Mouse (Mus musculus) midbrain, embryonic 13.5 days (tissue): ENCODE results near the gene Dst. TPM values are rescaled to one million over a fixed set of nuclear protein-coding genes. Genes with fewer than 3 reads are reported as not detected.
A peak's percentile ranks its signal among the peaks of the same experiment; 100 is the strongest.

Source experiments
- ATAC-seq: fragments of 200-750 bp; cut with Nextera tagmentation; 2 replicates; pipeline ENCODE4 v1.8.0; 2017; ENCODE audit warnings: mild to moderate bottlenecking, moderate TSS enrichment, moderate library complexity
- H3K27ac ChIP-seq: fragments of 300-500 bp; sonication (generic); 2 replicates; pipeline ENCODE4 v1.5.1; 2015; ENCODE audit warnings: inconsistent platforms, mild to moderate bottlenecking, moderate library complexity
- H3K27me3 ChIP-seq: fragments of 300-500 bp; sonication (generic); 2 replicates; pipeline ENCODE4 v1.6.1; 2015; ENCODE audit warnings: mild to moderate bottlenecking, inconsistent platforms
- H3K36me3 ChIP-seq: fragments of 300-500 bp; sonication (generic); 2 replicates; pipeline ENCODE4 v1.6.1; 2015; ENCODE audit warnings: mild to moderate bottlenecking, inconsistent platforms
- H3K4me1 ChIP-seq: fragments of 300-500 bp; sonication (generic); replicated peaks from 2 replicates; pipeline ENCODE4 v1.6.1; 2015; ENCODE audit warnings: inconsistent platforms
- H3K4me2 ChIP-seq: fragments of 300-500 bp; sonication (generic); replicated peaks from 2 replicates; pipeline ENCODE4 v1.6.1; 2015; ENCODE audit warnings: moderate library complexity, mild to moderate bottlenecking, inconsistent platforms
- H3K4me3 ChIP-seq: fragments of 300-500 bp; sonication (generic); replicated peaks from 2 replicates; pipeline ENCODE4 v1.5.1; 2015; ENCODE audit warnings: mild to moderate bottlenecking, inconsistent platforms
- H3K9ac ChIP-seq: fragments of 300-500 bp; sonication (generic); replicated peaks from 2 replicates; pipeline ENCODE4 v1.6.1; 2015; ENCODE audit warnings: mild to moderate bottlenecking, inconsistent platforms
- H3K9me3 ChIP-seq: fragments of 300-500 bp; sonication (generic); 2 replicates; pipeline ENCODE4 v1.6.1; 2016; ENCODE audit warnings: mild to moderate bottlenecking, inconsistent platforms
- WGBS: fragments of 180-500 bp; shearing (Covaris S2); methylation state at CpG from one replicate; pipeline ENCODE4 v1.1.7; 2015; 5-methylcytosine and 5-hydroxymethylcytosine counted together
- polyA plus RNA-seq: library from polyadenylated mRNA; unstranded; fragments of >200 nt; fragmentation: Nextera tagmentation; extraction: Ambion mirVana; gene quantifications from 2 replicates; pipeline ENCODE4 v1.2.1, GENCODE M21; 2015

The Dst gene
- polyA plus RNA-seq, 1 experiment from 2014 or later, result 38.3 TPM

GRCm38 (mm10) chr1:34128796-34129195 lies 220.8 kb downstream of the Dst start:
- ATAC-seq, result no peak
- Histone ChIP-seq H3K4me3 (no peak overlapping the region), H3K27me3 (no peaks in the 10 kb centered on the region), H3K4me2 (no peak overlapping the region), H3K9ac (no peak overlapping the region), H3K27ac (no peak overlapping the region), H3K9me3 (no peaks in the 10 kb centered on the region), H3K4me1 (peaks cover 1% of the 10 kb centered on the region; the same call in 1 of the 2 replicates), H3K36me3 (no peaks in the 10 kb centered on the region)
- 90% methylated on average over 2 of the region's 2 CpGs for WGBS

DNA sequence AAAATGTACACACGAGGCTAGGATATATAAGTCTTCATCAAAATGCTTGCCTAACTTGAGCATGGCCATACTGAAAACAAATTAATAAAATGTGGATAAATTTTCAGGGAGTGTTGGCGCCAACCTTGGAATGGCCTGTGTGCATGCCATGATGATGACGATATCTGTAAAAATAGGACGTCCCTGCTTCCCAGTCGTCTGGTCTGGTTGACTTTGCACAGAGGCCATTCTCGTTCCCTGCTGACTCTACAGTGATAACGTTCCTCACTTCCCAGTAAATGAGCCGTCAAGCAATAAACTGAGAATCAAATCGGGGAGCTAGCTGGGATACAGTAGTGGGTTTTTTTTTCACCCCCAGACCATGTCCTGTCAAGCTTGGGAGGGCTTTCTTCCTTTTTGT lies 221.7 kb downstream of the Dst start:
- H3K36me3 ChIP-seq, result no peaks in the 10 kb centered on the region
- ATAC-seq, result no peak
- H3K4me1 ChIP-seq, result peaks cover 4% of the 10 kb centered on the region; the same call in 1 of the 2 replicates
- no peak overlapping the region for H3K9ac ChIP-seq
- 92% methylated on average over 9 of the region's 9 CpGs for WGBS
- no peak overlapping the region for H3K4me3 ChIP-seq
- H3K9me3 ChIP-seq, result no peaks in the 10 kb centered on the region
- no peak overlapping the region for H3K4me2 ChIP-seq
- H3K27ac ChIP-seq, result no peak overlapping the region
- H3K27me3 ChIP-seq, result no peaks in the 10 kb centered on the region

DNA sequence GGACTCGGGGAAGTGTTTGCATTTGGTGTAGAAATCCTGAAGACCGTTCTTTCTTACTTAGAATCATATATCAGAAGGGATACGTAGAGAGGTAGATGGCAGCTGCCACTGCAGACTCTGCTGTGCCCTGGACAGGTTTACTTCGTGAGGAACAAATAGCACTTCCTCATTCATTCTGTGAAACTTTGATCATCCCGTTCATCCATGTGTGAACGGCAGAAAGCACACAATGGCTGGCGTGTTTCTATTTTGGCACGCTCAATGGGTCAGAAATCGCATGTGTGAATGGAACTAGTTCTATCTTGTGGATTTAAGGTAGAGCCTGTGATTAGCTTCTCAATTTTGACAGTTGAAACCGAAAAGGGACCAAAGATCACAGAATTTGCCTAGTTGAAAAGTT lies 222.8 kb downstream of the Dst start:
- Histone ChIP-seq H3K27me3 (no peaks in the 10 kb centered on the region), H3K36me3 (peaks cover 5% of the 10 kb centered on the region), H3K9ac (no peak overlapping the region), H3K4me1 (peaks cover 4% of the 10 kb centered on the region; the same call in 1 of the 2 replicates), H3K27ac (no peak overlapping the region), H3K9me3 (no peaks in the 10 kb centered on the region), H3K4me3 (no peak overlapping the region), H3K4me2 (no peak overlapping the region)
- no peak for ATAC-seq
- WGBS, result 43% methylated on average over 10 of the region's 10 CpGs

DNA sequence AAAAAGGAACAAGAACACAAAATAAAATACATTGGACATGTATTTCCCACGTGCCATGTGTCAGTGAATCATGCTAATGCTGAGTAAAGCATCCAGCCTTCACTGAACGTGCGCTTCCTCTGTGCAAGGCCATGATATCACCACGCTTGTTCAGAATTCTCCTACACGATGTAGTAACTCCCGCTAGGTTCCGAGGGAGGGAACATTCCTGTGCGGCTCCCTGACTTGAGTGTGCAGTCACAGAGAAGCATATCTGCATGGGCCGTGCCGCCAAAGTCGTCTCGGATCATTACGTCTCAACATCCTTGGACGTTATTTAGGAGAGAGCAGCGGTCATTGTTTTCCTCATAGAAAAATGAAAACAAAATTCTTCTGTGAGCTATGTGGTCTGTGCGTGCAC lies 224.8 kb downstream of the Dst start:
- H3K27ac ChIP-seq, result no peak overlapping the region
- H3K4me2 ChIP-seq, result no peak overlapping the region
- no peaks in the 10 kb centered on the region for H3K27me3 ChIP-seq
- H3K36me3 ChIP-seq, result peaks cover 5% of the 10 kb centered on the region
- ATAC-seq, result no peak
- H3K9ac ChIP-seq, result no peak overlapping the region
- WGBS, result 91% methylated on average over 16 of the region's 16 CpGs
- H3K9me3 ChIP-seq, result no peaks in the 10 kb centered on the region
- H3K4me3 ChIP-seq, result no peak overlapping the region
- peaks cover 4% of the 10 kb centered on the region; the same call in 1 of the 2 replicates for H3K4me1 ChIP-seq

GRCm38 (mm10) chr1:34135535-34135934 lies 227.5 kb downstream of the Dst start:
- H3K4me2 ChIP-seq, result no peak overlapping the region
- no peaks in the 10 kb centered on the region for H3K9me3 ChIP-seq
- H3K27me3 ChIP-seq, result no peaks in the 10 kb centered on the region
- H3K9ac ChIP-seq, result no peak overlapping the region
- no peak overlapping the region for H3K27ac ChIP-seq
- 88% methylated on average over 3 of the region's 3 CpGs for WGBS
- H3K4me1 ChIP-seq, result peaks cover 9% of the 10 kb centered on the region; the same call in 1 of the 2 replicates
- no peak for ATAC-seq
- peaks cover 5% of the 10 kb centered on the region for H3K36me3 ChIP-seq
- no peak overlapping the region for H3K4me3 ChIP-seq

- Histone ChIP-seq H3K4me1 (0 out of 2 replicates have a peak, but pooled peaks cover 8% of the 10 kb centered on the region), H3K9ac (no peak overlapping the region), H3K4me3 (no peak overlapping the region), H3K4me2 (no peak overlapping the region), H3K36me3 (peaks cover 5% of the 10 kb centered on the region), H3K27ac (no peak overlapping the region), H3K27me3 (no peaks in the 10 kb centered on the region), H3K9me3 (no peaks in the 10 kb centered on the region)
- ATAC-seq, result no peak
- 66% methylated on average over 13 of the region's 13 CpGs for WGBS
These were observed 231.3 kb downstream of the Dst start for GRCm38 (mm10) chr1:34139191-34139853.

DNA sequence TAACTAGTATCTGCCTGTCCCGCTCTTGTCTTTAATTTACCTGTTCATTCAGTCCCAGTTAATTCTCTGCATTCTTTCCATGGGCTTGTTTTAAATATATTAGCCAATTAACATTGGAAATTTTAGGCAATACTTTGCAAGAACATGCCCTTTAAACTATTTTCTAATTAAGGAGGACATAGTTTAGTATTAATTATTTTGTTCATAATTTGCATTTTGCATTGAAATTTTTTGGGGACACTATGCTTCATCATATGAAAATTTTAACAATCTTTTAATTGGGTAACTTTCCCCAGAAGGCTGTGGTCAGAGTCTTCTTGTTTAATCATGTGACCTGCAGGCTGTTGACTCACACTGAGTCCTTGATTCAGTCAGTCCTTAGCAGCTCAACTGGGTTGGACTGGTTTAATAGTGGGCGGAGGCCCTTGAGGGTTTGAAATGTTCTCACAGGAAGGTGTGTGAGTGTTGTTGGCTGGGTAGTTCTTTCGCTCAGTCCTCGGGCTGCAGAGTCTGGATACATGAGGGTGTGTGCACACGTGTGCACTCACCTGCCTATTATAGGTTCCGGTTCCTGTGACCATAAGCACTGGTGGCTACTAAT lies 231.9 kb downstream of the Dst start:
- Histone ChIP-seq H3K9ac (no peak overlapping the region), H3K27me3 (no peaks in the 10 kb centered on the region), H3K4me3 (no peak overlapping the region), H3K27ac (no peak overlapping the region), H3K4me1 (0 out of 2 replicates have a peak, but pooled peaks cover 8% of the 10 kb centered on the region), H3K4me2 (no peak overlapping the region), H3K36me3 (peaks cover 5% of the 10 kb centered on the region), H3K9me3 (no peaks in the 10 kb centered on the region)
- 88% methylated on average over 6 of the region's 6 CpGs for WGBS
- ATAC-seq, result no peak

- Histone ChIP-seq H3K27ac (no peak overlapping the region), H3K4me2 (no peak overlapping the region), H3K36me3 (peaks cover 1% of the 10 kb centered on the region; the same call in 1 of the 2 replicates), H3K27me3 (no peaks in the 10 kb centered on the region), H3K9ac (no peak overlapping the region), H3K4me1 (0 out of 2 replicates have a peak, but pooled peaks cover 8% of the 10 kb centered on the region), H3K9me3 (no peaks in the 10 kb centered on the region), H3K4me3 (no peak overlapping the region)
- ATAC-seq, result no peak
- WGBS, result 56% methylated on average over 3 of the region's 3 CpGs
These were observed 232.7 kb downstream of the Dst start for GRCm38 (mm10) chr1:34140686-34141085.

- Histone ChIP-seq H3K4me2 (no peak overlapping the region), H3K36me3 (peaks cover 1% of the 10 kb centered on the region; the same call in 1 of the 2 replicates), H3K27ac (no peak overlapping the region), H3K4me3 (no peak overlapping the region), H3K4me1 (0 out of 2 replicates have a peak, but pooled peaks cover 8% of the 10 kb centered on the region), H3K27me3 (no peaks in the 10 kb centered on the region), H3K9me3 (no peaks in the 10 kb centered on the region), H3K9ac (no peak overlapping the region)
- WGBS, result 59% methylated on average over 9 of the region's 9 CpGs
- ATAC-seq, result no peak
These were observed 235.0 kb downstream of the Dst start for GRCm38 (mm10) chr1:34142951-34143580.

- Histone ChIP-seq H3K4me1 (0 out of 2 replicates have a peak, but pooled peaks cover 3% of the 10 kb centered on the region), H3K27me3 (no peaks in the 10 kb centered on the region), H3K4me3 (no peak overlapping the region), H3K9me3 (no peaks in the 10 kb centered on the region), H3K36me3 (peaks cover 3% of the 10 kb centered on the region; the same call in 1 of the 2 replicates), H3K4me2 (no peak overlapping the region), H3K27ac (no peak overlapping the region), H3K9ac (no peak overlapping the region)
- ATAC-seq, result no peak
- 92% methylated on average over 7 of the region's 7 CpGs for WGBS
These were observed 236.8 kb downstream of the Dst start for GRCm38 (mm10) chr1:34144826-34145225.

DNA sequence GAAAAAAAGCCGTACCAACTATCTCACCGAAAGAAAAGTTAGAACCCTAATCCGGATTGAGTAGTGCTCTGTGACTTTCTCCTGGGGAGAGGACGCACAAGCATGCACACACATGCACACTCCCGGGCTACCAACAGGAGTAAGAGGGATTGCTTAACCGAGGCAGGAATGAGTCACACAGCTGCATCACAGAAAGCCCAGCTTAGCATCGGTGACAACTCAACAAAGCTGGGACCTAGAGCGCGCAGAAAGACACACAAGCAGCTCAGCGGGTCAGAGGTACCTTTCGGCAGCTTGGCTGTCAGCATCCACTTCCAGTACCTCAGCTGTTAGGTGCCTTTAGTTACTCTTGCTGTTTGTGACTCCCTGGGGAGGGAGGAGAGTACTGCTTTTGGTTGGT lies 240.0 kb downstream of the Dst start:
- H3K9ac ChIP-seq, result no peak overlapping the region
- ATAC-seq, result no peak
- H3K4me2 ChIP-seq, result no peak overlapping the region
- H3K4me1 ChIP-seq, result no peaks in the 10 kb centered on the region
- no peak overlapping the region for H3K4me3 ChIP-seq
- no peaks in the 10 kb centered on the region for H3K9me3 ChIP-seq
- H3K27ac ChIP-seq, result no peak overlapping the region
- whole genome bisulfite sequencing, result 94% methylated on average over 11 of the region's 11 CpGs
- H3K36me3 ChIP-seq, result peaks cover 3% of the 10 kb centered on the region; the same call in 1 of the 2 replicates
- H3K27me3 ChIP-seq, result no peaks in the 10 kb centered on the region

GRCm38 (mm10) chr1:34150416-34151093 lies 242.5 kb downstream of the Dst start:
- H3K4me2 ChIP-seq, result no peak overlapping the region
- H3K9ac ChIP-seq, result no peak overlapping the region
- no peak; the same call in 1 of the 2 replicates for ATAC-seq
- WGBS, result 38% methylated on average over 10 of the region's 10 CpGs
- no peaks in the 10 kb centered on the region for H3K27me3 ChIP-seq
- peak overlapping the region; percentile 16; the same call in 1 of the 2 replicates for H3K27ac ChIP-seq
- H3K4me3 ChIP-seq, result no peak overlapping the region
- H3K36me3 ChIP-seq, result peaks cover 3% of the 10 kb centered on the region; the same call in 1 of the 2 replicates
- no peaks in the 10 kb centered on the region for H3K9me3 ChIP-seq
- H3K4me1 ChIP-seq, result no peaks in the 10 kb centered on the region
